14 mouse cellular contexts compared by ENCODE assay signal in genomic region chr3:32402990-32403885, GRCm38 (mm10). TPM values are rescaled to one million over a fixed set of nuclear protein-coding genes. Genes with fewer than 3 reads are reported as not detected.
DNase-seq lines count a peak whose midpoint lies in the region; ATAC-seq and TF ChIP-seq lines count a peak whose summit lies in the region.
"Had no signal": no experiment of that assay in that cellular context is flagged by ENCODE, and none has a peak within 500 bp of the region (broad histone marks: within the 10 kb centered on the region; RNA-seq: fewer than 3 reads in every experiment).

No protein-coding gene starts in this region.

- peaks cover 44% of the 10 kb centered on the region for H3K79me2 ChIP-seq in MEL (ENCODE audit: control insufficient read depth, insufficient read depth, low read length, poor library complexity)

- H3K4me1 ChIP-seq in intestine, embryonic 14.5 days (replicated peaks; ENCODE audit: control insufficient read depth, insufficient read depth, low read length): peaks cover 43% of the 10 kb centered on the region
- peaks cover 23% of the 10 kb centered on the region for H3K4me1 ChIP-seq in intestine, embryonic 16.5 days (ENCODE audit: control insufficient read depth, insufficient read depth, low read length)
- peaks cover 3 to 6% of the 10 kb centered on the region in 2 experiments; a peak in 2 of 4 replicates for H3K4me1 ChIP-seq in MEL (ENCODE audit: control insufficient read depth in 1 of 2, insufficient read depth in 2 of 2, low read length in 2 of 2)
- H3K4me1 ChIP-seq in limb, embryonic 14.5 days (ENCODE audit: control insufficient read depth, insufficient read depth, low read length): peaks cover 25% of the 10 kb centered on the region

- TF ChIP-seq CTCF in MEL (IDR thresholded peaks at IDR 0.05 in 2 of 3, conservative IDR thresholded peaks at IDR 0.05 in 1 of 3; ENCODE audit: control insufficient read depth in 1 of 3, insufficient read depth in 1 of 3, low read depth in 2 of 3, low read length in 3 of 3, poor library complexity in 1 of 3, severe bottlenecking in 1 of 3): no peak

- H3K27ac ChIP-seq in intestine, embryonic 14.5 days (ENCODE audit: low read depth): peak overlapping the region; percentile 22; the same call in 1 of the 2 replicates
- no peak overlapping the region for H3K27ac ChIP-seq in intestine, embryonic 16.5 days (ENCODE audit: low read length)
- H3K27ac ChIP-seq in MEL (ENCODE audit: control insufficient read depth, low read depth, low read length): no peak overlapping the region
- 0 out of 2 replicates have a peak overlapping the region, but pooled peaks have one; percentile 9 for H3K27ac ChIP-seq in limb, embryonic 14.5 days (replicated peaks; ENCODE audit: low read depth, low read length)
- H3K27ac ChIP-seq: hindbrain, embryonic 14.5 days; midbrain, embryonic 12.5 days; neural tube, embryonic 13.5 days had no signal

- no peak for ATAC-seq in intestine, embryonic 14.5 days (replicated peaks; ENCODE audit: low FRiP score, low TSS enrichment, low read depth)
- no peak for ATAC-seq in intestine, embryonic 16.5 days
- ATAC-seq in limb, embryonic 14.5 days (ENCODE audit: low FRiP score, low read depth): no peak

- WGBS in intestine, embryonic 14.5 days: 69% methylated on average over 7 of the region's 7 CpGs
- 75% methylated on average over 7 of the region's 7 CpGs for WGBS in intestine, embryonic 16.5 days
- 74% methylated on average over 7 of the region's 7 CpGs for WGBS in limb, embryonic 14.5 days

- peak; percentile 46 for DNase-seq in cerebellum, adult 9-10 months
- DNase-seq in cerebellum, adult 8-10 months: no peak
- DNase-seq in intestine, embryonic 14.5 days (ENCODE audit: low spot score): no peak
- DNase-seq in MEL (ENCODE audit: low read depth, low spot score): peak; percentile 42
- DNase-seq in limb, embryonic 14.5 days (ENCODE audit: low spot score): no peak
- DNase-seq in urinary bladder, postnatal 14 days (ENCODE audit: low spot score): no peak
- no peak for DNase-seq in urinary bladder, postnatal 10 days (ENCODE audit: low spot score)
- DNase-seq: kidney, postnatal 4 days; lung, adult 18-20 months; right cerebral cortex, adult 18-20 months had no signal

- no peaks in the 10 kb centered on the region for H3K9me3 ChIP-seq in intestine, embryonic 14.5 days (ENCODE audit: control insufficient read depth, low read length)
- no peaks in the 10 kb centered on the region for H3K9me3 ChIP-seq in intestine, embryonic 16.5 days (ENCODE audit: control insufficient read depth, low read length)
- no peaks in the 10 kb centered on the region for H3K9me3 ChIP-seq in MEL (replicated peaks; ENCODE audit: insufficient read depth, low read length)
- no peaks in the 10 kb centered on the region for H3K9me3 ChIP-seq in limb, embryonic 14.5 days (ENCODE audit: control insufficient read depth, low read length)
- H3K9me3 ChIP-seq: midbrain, embryonic 12.5 days; neural tube, embryonic 13.5 days had no signal

- H3K27me3 ChIP-seq in intestine, embryonic 14.5 days (replicated peaks; ENCODE audit: control insufficient read depth, insufficient read depth, low read length): no peaks in the 10 kb centered on the region
- H3K27me3 ChIP-seq in intestine, embryonic 16.5 days (replicated peaks; ENCODE audit: control insufficient read depth, insufficient read depth, low read length): no peaks in the 10 kb centered on the region
- H3K27me3 ChIP-seq in MEL (ENCODE audit: control insufficient read depth in 1 of 2, insufficient read depth in 2 of 2, low read length in 2 of 2): no peaks in the 10 kb centered on the region
- H3K27me3 ChIP-seq in limb, embryonic 14.5 days (ENCODE audit: control insufficient read depth, insufficient read depth, low read length): no peaks in the 10 kb centered on the region
- H3K27me3 ChIP-seq: neural tube, embryonic 13.5 days had no signal

- H3K4me2 ChIP-seq in intestine, embryonic 14.5 days (ENCODE audit: low read length): no peak overlapping the region
- no peak overlapping the region for H3K4me2 ChIP-seq in intestine, embryonic 16.5 days (ENCODE audit: low read depth, low read length)
- no peak overlapping the region for H3K4me2 ChIP-seq in limb, embryonic 14.5 days (replicated peaks; ENCODE audit: low read depth, low read length, severe bottlenecking)
- H3K4me2 ChIP-seq: hindbrain, embryonic 14.5 days; midbrain, embryonic 12.5 days; neural tube, embryonic 13.5 days had no signal

- TF ChIP-seq RAD21 in MEL (IDR thresholded peaks at IDR 0.05; ENCODE audit: low read depth, low read length): no peak

- no peak for TF ChIP-seq EP300 in MEL (IDR thresholded peaks at IDR 0.05; ENCODE audit: low read depth in 1 of 2, low read length in 2 of 2)

- H3K36me3 ChIP-seq in intestine, embryonic 14.5 days (ENCODE audit: control insufficient read depth, insufficient read depth, low read length): no peaks in the 10 kb centered on the region
- no peaks in the 10 kb centered on the region for H3K36me3 ChIP-seq in intestine, embryonic 16.5 days (ENCODE audit: control insufficient read depth, insufficient read depth, low read length)
- H3K36me3 ChIP-seq in MEL (ENCODE audit: control insufficient read depth in 1 of 2, insufficient read depth in 2 of 2, low read length in 2 of 2): peaks cover 0 to 10% of the 10 kb centered on the region in 2 experiments; a peak in 2 of 4 replicates
- H3K36me3 ChIP-seq in limb, embryonic 14.5 days (ENCODE audit: control insufficient read depth, insufficient read depth, low read length): no peaks in the 10 kb centered on the region
- H3K36me3 ChIP-seq: midbrain, embryonic 12.5 days; neural tube, embryonic 13.5 days had no signal

- H3K9ac ChIP-seq in intestine, embryonic 14.5 days (ENCODE audit: low read length): no peak overlapping the region
- no peak overlapping the region for H3K9ac ChIP-seq in intestine, embryonic 16.5 days (ENCODE audit: low read depth, low read length)
- H3K9ac ChIP-seq in MEL (ENCODE audit: control insufficient read depth, low read depth, low read length, poor library complexity, severe bottlenecking): no peak overlapping the region
- no peak overlapping the region for H3K9ac ChIP-seq in limb, embryonic 14.5 days (ENCODE audit: low read depth, low read length, severe bottlenecking)
- H3K9ac ChIP-seq: hindbrain, embryonic 14.5 days; midbrain, embryonic 12.5 days; neural tube, embryonic 13.5 days had no signal

- H3K4me3 ChIP-seq in intestine, embryonic 14.5 days (ENCODE audit: low read depth, low read length): no peak overlapping the region
- H3K4me3 ChIP-seq in intestine, embryonic 16.5 days (ENCODE audit: low read length): no peak overlapping the region
- no peak overlapping the region for H3K4me3 ChIP-seq in MEL (ENCODE audit: control insufficient read depth in 1 of 2, insufficient read depth in 1 of 2, low read depth in 2 of 2, low read length in 2 of 2)
- no peak overlapping the region for H3K4me3 ChIP-seq in limb, embryonic 14.5 days (replicated peaks; ENCODE audit: low read length)
- H3K4me3 ChIP-seq: midbrain, embryonic 12.5 days; neural tube, embryonic 13.5 days had no signal

- no peak for TF ChIP-seq POLR2A in MEL (IDR thresholded peaks at IDR 0.05; ENCODE audit: control insufficient read depth in 1 of 2, insufficient read depth in 1 of 2, low read depth in 1 of 2, low read length in 2 of 2, poor library complexity in 1 of 2)
- TF ChIP-seq POLR2A in limb, embryonic 14.5 days (IDR thresholded peaks at IDR 0.05; ENCODE audit: borderline replicate concordance, extremely low read depth, insufficient read depth, insufficient read length): no peak

TF ChIP-seq in MEL, 35 proteins besides CTCF, POLR2A, EP300 and RAD21:
- 0 out of 2 replicates have a peak, but pooled peaks have one; percentile 20 for TF ChIP-seq SIN3A (IDR thresholded peaks at IDR 0.05; ENCODE audit: low read length)
- no peak for TF ChIP-seq RCOR1 (IDR thresholded peaks at IDR 0.05; ENCODE audit: low read depth, low read length)

RNA-seq across cellular contexts. Expression of gene Pik3ca, which starts 5.8 kb away (rescaled TPM):
- 16.7 and 19.1 TPM in 2 replicates for polyA plus RNA-seq in intestine, embryonic 14.5 days (2014; fragmentation: Nextera tagmentation; extraction: Ambion mirVana)
- 4.6 and 7.1 TPM in 2 replicates for polyA plus RNA-seq in intestine, embryonic 16.5 days (2015; fragmentation: Nextera tagmentation; extraction: Ambion mirVana)
- 11.1 and 11.7 TPM in 2 replicates for total RNA-seq in MEL (2012; rRNA removed)
- 10 to 100 TPM in 1 of 2 experiments, not detected in 1; 13.1 TPM for polyA plus RNA-seq in MEL (2012; ENCODE audit: insufficient read depth in 1 of 2, insufficient read length in 2 of 2, low read depth in 1 of 2, low replicate concordance in 2 of 2, missing spikeins in 1 of 2)
- polyA plus RNA-seq in limb, embryonic 14.5 days (2012; rRNA removed): 17.1 and 20.7 TPM in 2 replicates
- 17.0 and 21.8 TPM in 2 replicates for polyA plus RNA-seq in limb, embryonic 14.5 days (2014; fragmentation: Nextera tagmentation; extraction: Ambion mirVana)

RNA-seq across cellular contexts. Expression of gene Zmat3, which starts 37.4 kb away (rescaled TPM):
- polyA plus RNA-seq in intestine, embryonic 14.5 days (2014; fragmentation: Nextera tagmentation; extraction: Ambion mirVana): 5.9 and 7.7 TPM in 2 replicates
- 2.9 and 3.0 TPM in 2 replicates for polyA plus RNA-seq in intestine, embryonic 16.5 days (2015; fragmentation: Nextera tagmentation; extraction: Ambion mirVana)
- total RNA-seq in MEL (2012; rRNA removed): 3.1 and 3.4 TPM in 2 replicates
- 1 to 10 TPM in 1 of 2 experiments, not detected in 1; 4.4 TPM for polyA plus RNA-seq in MEL (2012; ENCODE audit: insufficient read depth in 1 of 2, insufficient read length in 2 of 2, low read depth in 1 of 2, low replicate concordance in 2 of 2, missing spikeins in 1 of 2)
- polyA plus RNA-seq in limb, embryonic 14.5 days (2012; rRNA removed): 12.6 and 15.1 TPM in 2 replicates
- 7.1 and 7.7 TPM in 2 replicates for polyA plus RNA-seq in limb, embryonic 14.5 days (2014; fragmentation: Nextera tagmentation; extraction: Ambion mirVana)

Comparison
In these comparisons a context has a peak if more than half of its experiments do, and no peak if none do; other contexts are left out.
1. DNase-seq: peak in cerebellum, adult 9-10 months (single experiment) and MEL (single experiment); none in cerebellum, adult 8-10 months (single experiment), intestine, embryonic 14.5 days (single experiment), limb, embryonic 14.5 days (single experiment), urinary bladder, postnatal 14 days (single experiment) and urinary bladder, postnatal 10 days (single experiment).
2. H3K27ac ChIP-seq: peak in intestine, embryonic 14.5 days (single experiment) and limb, embryonic 14.5 days (single experiment); none in intestine, embryonic 16.5 days (single experiment) and MEL (single experiment).